Mouse (Mus musculus): ENCODE measurements around the gene Chrm1.

The Chrm1 gene

GRCm38 (mm10) chr19:8691871-8692539 lies 28.4 kb downstream of the Chrm1 start:
- DNase-seq, result no peak

GRCm38 (mm10) chr19:8692740-8693139 lies 29.2 kb downstream of the Chrm1 start:
- DNase-seq, result no peak

- DNase-seq, result no peak
Measured at GRCm38 (mm10) chr19:8695330-8695729, 31.7 kb downstream of the Chrm1 start.

GRCm38 (mm10) chr19:8699652-8700051 lies 36.1 kb downstream of the Chrm1 start:
- DNase-seq, result no peak

- DNase-seq, result no peak
Measured at GRCm38 (mm10) chr19:8702458-8702857, 38.9 kb downstream of the Chrm1 start.

- no peak for DNase-seq
Measured at GRCm38 (mm10) chr19:8703571-8703970, 40.0 kb downstream of the Chrm1 start.

GRCm38 (mm10) chr19:8705026-8705708 lies 41.6 kb downstream of the Chrm1 start:
- no peak for DNase-seq

- DNase-seq, result no peak
Measured at GRCm38 (mm10) chr19:8706132-8706667, 42.6 kb downstream of the Chrm1 start.

- no peak for DNase-seq
Measured at GRCm38 (mm10) chr19:8706930-8707329, 43.3 kb downstream of the Chrm1 start.

GRCm38 (mm10) chr19:8708954-8709353 lies 45.4 kb downstream of the Chrm1 start:
- DNase-seq, result no peak

GRCm38 (mm10) chr19:8710057-8710456 lies 46.5 kb downstream of the Chrm1 start:
- no peak for DNase-seq

- DNase-seq, result no peak
Measured at GRCm38 (mm10) chr19:8711506-8711905, 47.9 kb downstream of the Chrm1 start.

- DNase-seq, result no peak
Measured at GRCm38 (mm10) chr19:8711949-8712869, 48.6 kb downstream of the Chrm1 start.

- peak; percentile 71 for DNase-seq
Measured at GRCm38 (mm10) chr19:8712870-8713305, 49.3 kb downstream of the Chrm1 start.

- peak; percentile 94 for DNase-seq
Measured at GRCm38 (mm10) chr19:8713306-8713996, 49.9 kb downstream of the Chrm1 start.

- no peak for DNase-seq
Measured at GRCm38 (mm10) chr19:8713997-8714652, 50.5 kb downstream of the Chrm1 start.

GRCm38 (mm10) chr19:8714653-8715481 lies 51.3 kb downstream of the Chrm1 start:
- DNase-seq, result no peak

- DNase-seq, result no peak
Measured at GRCm38 (mm10) chr19:8715868-8716766, 52.5 kb downstream of the Chrm1 start.

- no peak for DNase-seq
Measured at GRCm38 (mm10) chr19:8716767-8717475, 53.3 kb downstream of the Chrm1 start.
